Mouse (Mus musculus) spleen, adult 18-20 months (tissue): ENCODE measurements around the gene Fbxl18.
A peak's percentile ranks its signal among the peaks of the same experiment; 100 is the strongest.

Experiments used
- DNase-seq, 2 experiments: peaks; one replicate each; pipeline ENCODE4 v3.0.0; 2022; ENCODE audit warnings: mixed read lengths in 2 of 2

The Fbxl18 gene

GRCm38 (mm10) chr5:142822286-142823095 is 72.7 kb downstream of the Fbxl18 start:
- no peak for DNase-seq

DNA sequence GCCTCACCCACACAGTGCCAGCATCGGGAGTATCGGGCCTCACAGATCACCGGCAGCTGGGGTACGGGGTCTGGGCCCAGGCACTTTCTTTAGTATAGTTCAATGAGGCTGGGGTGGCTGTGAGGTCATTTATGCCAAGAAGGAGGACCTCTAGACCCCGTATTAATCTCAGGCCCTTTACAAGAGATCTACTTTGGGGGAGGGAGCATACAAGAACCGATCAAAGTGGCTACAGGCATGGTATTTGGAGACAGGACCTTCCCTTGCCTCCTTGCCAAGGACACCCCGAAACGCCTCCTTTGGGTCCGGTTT is 73.3 kb downstream of the Fbxl18 start:
- DNase-seq: no peak

GRCm38 (mm10) chr5:142821266-142821973 is 73.8 kb downstream of the Fbxl18 start:
- DNase-seq: peak; percentile 42 to 54

- DNase-seq: peak; percentile 14 to 41
These were observed 74.7 kb downstream of the Fbxl18 start for GRCm38 (mm10) chr5:142820276-142821265.

DNA sequence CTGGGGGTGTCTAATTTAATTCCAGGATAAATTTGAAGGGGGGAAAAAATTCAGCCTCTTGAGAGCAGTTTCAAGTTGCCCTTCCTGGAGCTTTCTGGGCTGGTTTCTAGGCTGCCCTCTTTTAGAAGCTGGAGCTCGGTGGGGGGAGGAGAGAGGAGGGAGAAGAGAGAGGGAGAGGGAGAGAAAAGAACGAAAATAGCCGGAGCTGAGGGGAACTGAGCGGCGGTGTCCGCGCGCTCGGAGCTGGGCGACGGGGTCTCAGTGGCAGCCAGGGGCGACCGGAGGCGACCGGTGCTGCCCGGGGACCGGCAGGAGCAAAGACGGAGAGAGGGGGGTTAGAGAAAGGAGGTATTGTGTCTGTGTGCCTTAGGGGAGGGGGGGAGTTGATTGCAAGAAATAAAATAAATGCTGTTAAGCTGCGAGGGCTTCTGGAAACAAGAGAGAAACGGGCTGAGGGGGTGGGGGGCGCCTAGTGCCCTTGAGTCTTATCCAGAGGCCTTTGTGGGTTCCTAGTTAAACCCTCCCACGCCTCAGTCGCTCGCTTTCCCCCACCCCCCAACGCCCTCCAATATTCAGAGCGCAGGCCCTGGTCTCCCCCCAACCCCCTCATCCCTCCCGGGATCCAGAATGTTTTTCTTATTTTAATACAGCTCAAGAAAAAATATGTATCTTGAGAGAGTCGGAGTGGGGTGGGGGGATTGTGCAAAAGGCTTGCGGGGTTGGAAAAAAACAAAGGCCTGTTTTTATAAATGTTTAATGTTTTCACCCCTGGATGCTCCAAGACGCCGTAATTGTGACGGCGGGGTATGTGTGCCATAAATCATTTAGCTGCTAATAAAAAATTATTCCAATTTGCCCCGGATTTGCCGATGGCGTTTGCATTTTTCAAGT is 75.6 kb downstream of the Fbxl18 start:
- no peak for DNase-seq

- DNase-seq: peak; percentile 34 to 37
These were observed 76.5 kb downstream of the Fbxl18 start for GRCm38 (mm10) chr5:142818435-142819360.

DNA sequence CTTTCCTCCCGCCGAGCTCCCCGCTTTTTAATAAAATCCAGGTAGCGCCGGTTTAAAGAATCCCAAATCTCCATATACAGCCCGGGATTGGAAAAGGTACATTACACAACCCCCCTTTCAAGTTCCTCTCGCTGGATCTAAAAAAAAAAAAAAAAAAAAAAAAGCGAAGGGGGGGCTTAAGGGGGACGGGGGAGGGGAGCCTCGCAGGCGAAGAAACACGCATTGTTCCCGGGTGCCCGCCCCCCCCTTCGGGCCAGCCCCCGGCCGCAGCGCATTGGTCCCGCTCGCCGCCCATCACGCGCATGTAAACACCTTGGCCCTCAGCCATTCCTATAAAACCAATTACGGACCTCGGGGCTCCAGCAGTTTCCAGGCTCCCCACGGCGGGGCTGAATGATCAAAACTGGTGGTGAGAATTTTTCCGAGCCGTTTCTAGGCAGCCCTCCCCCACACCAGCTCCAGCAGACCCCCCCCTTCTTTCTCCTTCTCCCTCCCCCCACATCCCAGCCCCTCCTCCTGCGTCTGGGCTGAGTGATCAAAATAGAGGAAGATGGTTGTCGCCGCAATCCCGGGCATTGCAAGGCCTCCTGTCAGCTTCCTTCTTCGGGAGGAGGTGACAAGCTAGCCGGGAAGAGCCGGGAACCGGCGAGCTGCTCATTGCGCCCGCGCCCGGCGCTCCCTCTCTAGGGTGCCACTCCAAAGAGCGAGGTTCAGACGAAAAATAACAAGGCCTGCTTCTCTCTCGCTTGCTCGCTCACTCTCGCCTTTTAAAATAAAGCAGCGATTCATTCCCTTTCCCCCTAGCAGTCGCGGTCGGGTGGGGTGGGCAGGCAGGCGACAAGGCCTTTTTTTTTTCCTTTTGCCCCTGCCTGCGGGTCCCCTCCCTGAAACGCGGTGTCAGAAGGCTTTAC is 77.4 kb downstream of the Fbxl18 start, which contains the start of gene Tnrc18:
Tnrc18 (minus strand) TSS at position 139 of the 911 bp plus-strand sequence.
- peak; percentile 78 to 83 for DNase-seq
